Mouse (Mus musculus) cortical plate, adult 2 months (tissue): ENCODE measurements around the gene Gtf3c1. TPM values are rescaled to one million over a fixed set of nuclear protein-coding genes. Genes with fewer than 3 reads are reported as not detected.

ENCODE experiments used
- H3K27ac ChIP-seq: fragments of 200-500 bp; 2 replicates; pipeline ENCODE4 v1.5.1; 2012; ENCODE audit warnings: low read length, control low read depth, inconsistent platforms; ENCODE audit not compliant: insufficient read depth
- H3K4me1 ChIP-seq: fragments of 200-500 bp; 2 replicates; pipeline ENCODE4 v1.6.1; 2011; ENCODE audit warnings: low read length; ENCODE audit not compliant: control insufficient read depth, insufficient read depth
- H3K4me3 ChIP-seq: fragments of 200-500 bp; 2 replicates; pipeline ENCODE4 v1.5.1; 2011; ENCODE audit warnings: mild to moderate bottlenecking, low read length, control low read depth; ENCODE audit not compliant: insufficient read depth
- CTCF ChIP-seq: fragments of 200-500 bp; IDR thresholded peaks from 2 replicates; pipeline ENCODE4 v1.5.1; 2011; ENCODE audit warnings: mild to moderate bottlenecking, control low read depth, low read length; ENCODE audit not compliant: insufficient read depth; ENCODE audit errors: extremely low read depth
- POLR2A ChIP-seq: fragments of 200-500 bp; IDR thresholded peaks from 2 replicates; pipeline ENCODE4 v1.6.1; 2011; ENCODE audit warnings: mild to moderate bottlenecking, low read length, control low read depth; ENCODE audit not compliant: insufficient read depth; ENCODE audit errors: extremely low read depth
- polyA plus RNA-seq: library from polyadenylated mRNA; depleted of rRNA; stranded (reverse); fragments of >200 nt; gene quantifications from 2 replicates; pipeline ENCODE4 v1.2.3, GENCODE M21; 2012; rRNA removed

Gtf3c1 gene
- polyA plus RNA-seq: 54.2 and 56.0 TPM in 2 replicates

DNA sequence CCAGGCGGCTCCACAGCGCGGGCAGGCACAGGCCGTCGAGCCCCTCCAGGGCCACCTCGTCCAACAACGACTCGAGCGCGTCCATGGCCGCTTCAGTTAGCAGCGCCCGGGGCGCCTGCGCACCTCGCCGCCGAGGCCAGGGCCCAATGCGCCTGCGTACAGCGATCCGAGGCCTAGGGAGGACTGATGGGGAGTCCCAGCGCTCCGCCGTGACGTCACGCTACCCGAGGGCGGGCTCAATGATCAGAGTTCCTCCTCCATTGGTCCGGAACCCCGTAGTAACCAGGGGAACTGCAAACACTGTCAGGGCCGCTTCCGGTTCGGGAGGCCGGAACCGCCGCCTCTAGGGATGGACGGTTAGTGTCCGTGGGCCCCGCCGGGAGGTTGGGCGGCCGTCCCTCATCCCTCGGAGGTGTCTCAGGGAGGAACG is at the start of gene Gtf3c1, which contains the start of gene D430042O09Rik:
Gtf3c1 (minus strand) TSS at position 188 of the 430 bp plus-strand sequence.
D430042O09Rik (plus strand) TSS at position 296 of the 430 bp plus-strand sequence.
- TF ChIP-seq POLR2A (peak; percentile 64; the same call in 1 of the 2 replicates), CTCF (no peak)
- H3K4me1 ChIP-seq: peaks cover 9% of the 10 kb centered on the region
- H3K4me3 ChIP-seq: peak within 1 kb of the TSS; percentile 86
- peak within 1 kb of the TSS; percentile 22; the same call in 1 of the 2 replicates for H3K27ac ChIP-seq

DNA sequence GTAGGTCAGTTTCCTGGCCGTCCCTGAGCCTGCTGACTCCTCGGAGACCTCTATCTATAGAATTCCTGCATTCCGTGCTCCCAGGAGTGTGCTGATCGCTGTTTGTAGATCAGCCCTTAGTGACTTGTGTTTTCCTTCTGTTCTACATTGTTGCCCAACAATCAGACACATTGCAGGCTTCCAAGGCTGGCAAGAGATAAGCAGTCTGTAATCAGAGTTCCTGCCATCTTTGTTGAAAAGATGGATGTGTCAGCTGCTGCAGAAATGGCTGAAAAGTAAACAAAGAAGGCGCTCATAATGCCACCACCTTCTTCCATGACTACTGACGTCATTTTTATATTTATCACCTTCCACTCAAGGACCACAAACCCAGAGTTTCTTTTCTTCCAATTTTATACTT is 49.2 kb upstream of the Gtf3c1 start:
- H3K4me1 ChIP-seq: no peaks in the 10 kb centered on the region
- no peak overlapping the region for H3K4me3 ChIP-seq
- H3K27ac ChIP-seq: no peak overlapping the region
- TF ChIP-seq POLR2A (no peak), CTCF (no peak)

DNA sequence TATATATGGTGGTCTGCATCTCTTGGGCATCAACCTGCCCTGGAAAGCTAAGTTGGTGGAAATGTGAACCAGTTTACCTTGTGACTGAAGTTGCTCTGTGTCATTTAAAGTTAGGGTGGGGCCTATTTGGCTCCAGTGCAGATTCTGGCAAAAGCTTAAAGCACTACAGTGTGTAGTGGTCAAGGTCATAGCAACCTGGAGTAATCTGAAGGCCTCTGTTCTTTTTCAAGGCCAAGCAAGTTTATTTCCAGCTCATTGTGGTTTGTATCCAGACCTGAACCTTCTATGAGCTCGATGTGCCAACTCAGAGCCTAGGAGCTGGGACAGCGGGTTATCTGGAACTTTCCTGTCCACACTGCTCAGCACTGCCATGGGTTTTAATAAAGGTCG is 45.7 kb upstream of the Gtf3c1 start:
- TF ChIP-seq CTCF (no peak), POLR2A (no peak)
- H3K27ac ChIP-seq: no peak overlapping the region
- H3K4me3 ChIP-seq: no peak overlapping the region
- H3K4me1 ChIP-seq: no peaks in the 10 kb centered on the region

DNA sequence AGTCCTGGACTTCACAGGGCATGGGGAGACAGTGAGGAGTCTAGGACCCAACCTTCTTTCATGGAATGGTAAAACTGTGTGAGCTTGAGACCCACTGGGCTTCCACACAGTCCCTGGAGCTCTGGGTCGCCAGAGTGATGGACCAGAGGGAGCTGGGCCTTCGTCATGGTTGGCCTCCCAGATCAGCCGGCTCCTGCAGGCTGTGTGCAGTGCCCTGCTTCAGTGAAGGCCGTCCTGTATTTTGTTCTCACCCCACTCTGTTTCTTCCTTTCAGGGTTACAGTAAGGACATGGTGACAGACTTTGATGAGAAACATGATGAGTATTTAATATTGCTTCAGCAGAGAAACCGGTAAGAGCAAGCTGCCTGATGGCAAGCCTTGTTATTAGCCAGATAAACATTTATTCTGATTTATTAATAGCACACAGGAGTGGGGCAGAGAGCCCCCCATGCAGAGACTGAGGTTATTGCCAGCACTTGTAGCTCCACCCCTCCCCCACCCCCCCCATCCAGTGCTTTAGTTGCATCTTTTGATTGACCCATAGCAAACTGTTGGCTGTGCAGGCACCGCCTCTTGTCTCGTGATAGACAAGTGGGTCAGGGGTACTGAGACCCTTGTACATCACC is 45.2 kb upstream of the Gtf3c1 start:
- no peak overlapping the region for H3K4me3 ChIP-seq
- TF ChIP-seq CTCF (no peak), POLR2A (no peak)
- H3K27ac ChIP-seq: no peak overlapping the region
- H3K4me1 ChIP-seq: no peaks in the 10 kb centered on the region

DNA sequence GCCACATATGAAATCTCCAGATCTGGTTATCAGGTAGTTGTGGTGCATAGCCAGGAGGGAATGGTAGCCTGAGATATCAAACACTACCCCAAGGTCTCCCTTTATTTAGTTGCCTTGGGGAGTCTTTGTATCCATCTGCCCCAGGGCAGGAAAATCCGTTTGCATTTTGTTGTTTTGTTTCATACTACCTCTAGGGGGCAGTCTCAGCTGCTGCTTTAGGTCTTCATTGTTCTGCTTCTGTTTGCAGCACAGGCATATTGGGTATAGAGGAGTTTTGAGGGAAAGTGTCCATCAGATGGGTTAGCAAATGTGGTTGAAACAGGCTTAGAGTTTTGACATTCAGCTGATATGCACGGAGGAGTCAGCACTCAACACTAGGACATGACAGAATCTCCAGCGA is 40.6 kb upstream of the Gtf3c1 start:
- no peaks in the 10 kb centered on the region for H3K4me1 ChIP-seq
- H3K4me3 ChIP-seq: no peak overlapping the region
- no peak overlapping the region for H3K27ac ChIP-seq
- TF ChIP-seq CTCF: peak; percentile 55; the same call in 1 of the 2 replicates
- no peak for TF ChIP-seq POLR2A

DNA sequence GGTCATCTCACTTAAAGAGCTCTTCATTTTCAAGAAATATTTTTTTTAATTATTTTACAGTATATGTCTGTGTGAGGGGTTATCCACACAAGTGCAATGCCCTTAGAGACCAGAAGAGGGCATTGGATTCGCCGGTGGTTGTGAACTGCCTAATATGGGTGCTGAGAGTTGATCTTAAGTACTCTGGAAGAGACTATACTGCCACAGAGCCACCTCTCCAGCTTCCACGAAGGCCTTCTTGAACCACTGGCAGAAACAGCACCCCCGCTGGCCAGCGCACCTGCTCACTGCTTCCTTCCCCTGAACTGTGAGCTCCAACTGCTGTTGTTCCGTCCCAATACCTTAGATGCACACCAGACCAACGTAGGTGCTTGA is 39.7 kb upstream of the Gtf3c1 start:
- no peak for TF ChIP-seq POLR2A
- no peak for TF ChIP-seq CTCF
- no peaks in the 10 kb centered on the region for H3K4me1 ChIP-seq
- no peak overlapping the region for H3K27ac ChIP-seq
- H3K4me3 ChIP-seq: no peak overlapping the region

DNA sequence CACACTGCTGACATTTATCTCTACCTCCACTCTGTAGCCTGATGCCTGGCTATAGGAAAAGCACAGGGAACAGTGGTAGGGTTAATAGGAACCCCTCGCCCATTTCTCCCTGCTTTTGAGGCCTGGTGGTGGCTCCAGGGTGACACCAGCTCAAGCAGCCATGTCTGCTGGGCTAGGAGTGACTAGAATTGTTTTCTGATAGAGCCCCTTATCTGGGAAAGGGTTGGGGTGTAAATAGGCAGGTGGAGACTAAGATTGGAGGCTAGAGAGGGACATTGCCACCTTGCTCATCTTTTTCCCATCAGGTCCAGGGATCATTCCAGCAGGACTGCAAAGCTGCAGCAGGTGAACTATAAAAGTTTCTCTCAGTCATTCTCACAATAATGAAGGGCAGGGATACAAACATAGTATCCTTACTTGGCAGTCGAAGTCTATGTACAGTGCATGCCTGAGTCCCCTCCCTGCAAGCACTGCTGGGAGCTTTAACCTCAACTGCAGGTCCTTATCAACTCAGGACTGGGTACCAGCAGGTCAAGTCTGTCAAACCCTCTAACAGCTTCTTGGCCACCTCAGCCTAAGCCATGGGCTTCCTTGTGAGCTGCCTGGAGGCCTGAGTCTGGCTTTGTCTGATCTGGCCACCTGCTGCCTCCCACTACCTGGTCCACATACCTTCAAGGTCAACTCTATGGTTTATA is 39.2 kb upstream of the Gtf3c1 start:
- no peak for TF ChIP-seq POLR2A
- no peak for TF ChIP-seq CTCF
- no peaks in the 10 kb centered on the region for H3K4me1 ChIP-seq
- no peak overlapping the region for H3K27ac ChIP-seq
- no peak overlapping the region for H3K4me3 ChIP-seq

DNA sequence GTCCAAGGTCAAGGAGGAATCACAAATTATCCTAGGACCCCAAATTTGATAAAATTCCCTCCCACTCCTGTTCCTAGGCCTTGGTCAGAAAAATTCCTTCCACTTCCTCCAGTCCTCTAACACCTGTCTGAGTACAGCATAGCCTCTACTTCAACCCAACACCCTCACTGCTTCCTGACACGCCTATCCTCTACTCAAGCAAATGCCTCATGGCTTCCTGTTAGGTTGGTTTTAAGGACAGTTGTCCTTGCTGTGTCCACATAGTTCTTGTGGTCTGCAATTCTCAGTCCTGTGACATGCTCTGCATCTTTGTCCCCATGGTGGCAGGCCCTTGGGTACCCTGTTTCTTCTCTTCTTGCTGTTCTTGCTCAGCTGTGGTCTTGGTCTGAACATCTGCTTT is 37.2 kb upstream of the Gtf3c1 start:
- Histone ChIP-seq H3K27ac (no peak overlapping the region), H3K4me1 (no peaks in the 10 kb centered on the region), H3K4me3 (no peak overlapping the region)
- no peak for TF ChIP-seq POLR2A
- no peak for TF ChIP-seq CTCF

DNA sequence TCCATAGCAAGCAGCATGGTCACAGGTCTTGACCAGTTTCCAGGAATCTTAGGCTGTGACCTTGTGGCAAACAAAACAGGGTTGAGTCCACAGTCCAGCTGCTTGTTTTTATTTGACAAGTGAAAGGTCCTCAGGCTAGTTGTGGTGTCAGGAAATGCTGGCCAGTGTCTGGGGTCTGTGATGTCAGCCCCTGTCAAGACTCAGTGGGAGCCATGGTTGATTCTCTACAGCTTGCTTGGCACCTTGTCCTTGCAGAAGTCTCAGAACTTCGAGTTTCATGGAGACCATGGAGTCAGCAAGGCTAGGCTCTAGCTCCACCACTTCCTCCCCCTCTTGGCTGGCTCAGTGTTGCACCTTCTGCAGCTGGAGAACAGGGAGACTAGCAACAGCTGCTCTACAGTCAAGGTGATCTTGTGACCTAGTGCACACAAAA is 33.7 kb upstream of the Gtf3c1 start:
- no peak overlapping the region for H3K27ac ChIP-seq
- no peak for TF ChIP-seq CTCF
- no peak for TF ChIP-seq POLR2A
- no peak overlapping the region for H3K4me3 ChIP-seq
- no peaks in the 10 kb centered on the region for H3K4me1 ChIP-seq

DNA sequence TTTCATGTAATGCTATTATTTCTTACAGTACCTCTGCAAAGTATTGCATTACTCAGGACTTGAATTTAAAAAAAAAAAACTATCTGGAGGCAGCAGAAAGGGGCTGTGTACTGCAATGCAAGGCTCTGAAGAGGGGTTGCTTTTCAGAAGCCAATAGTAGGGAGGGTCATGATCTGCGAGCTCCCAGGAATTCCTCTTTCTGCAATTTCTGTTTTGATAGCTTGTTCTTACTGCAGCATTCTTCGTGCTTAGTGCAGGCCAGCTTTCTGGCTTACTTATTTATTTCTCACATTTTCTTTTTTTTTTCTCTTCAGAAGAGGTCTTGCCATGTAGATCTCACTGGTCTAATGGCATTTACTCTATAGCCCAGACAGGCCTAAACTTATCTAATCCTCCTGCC is 32.9 kb upstream of the Gtf3c1 start:
- TF ChIP-seq CTCF (no peak), POLR2A (no peak)
- Histone ChIP-seq H3K4me3 (no peak overlapping the region), H3K4me1 (no peaks in the 10 kb centered on the region), H3K27ac (no peak overlapping the region)
